Mouse (Mus musculus): ENCODE measurements around the gene Rnase4.

Gene Rnase4

GRCm38 (mm10) chr14:51090921-51091900 is at the start of gene Rnase4, which contains the start of gene Ang:
TSS of gene Rnase4 (plus strand) at chr14:51091077.
TSS of gene Ang (plus strand) at chr14:51091150.
- DNase-seq (ENCODE audit: low spot score in 2 of 2), result no peak

- DNase-seq (ENCODE audit: low spot score in 2 of 2), result no peak
Observed at GRCm38 (mm10) chr14:51041769-51042168, 49.1 kb upstream of the Rnase4 start, which contains the start of gene Rnase9. TSS of gene Rnase9 (minus strand) at chr14:51041869.

GRCm38 (mm10) chr14:51047846-51048245 is 43.0 kb upstream of the Rnase4 start:
- no peak for DNase-seq (ENCODE audit: low spot score in 2 of 2)

- DNase-seq (ENCODE audit: low spot score in 2 of 2), result no peak
Observed at GRCm38 (mm10) chr14:51050063-51050462, 40.8 kb upstream of the Rnase4 start, which contains the start of gene Rnase11. TSS of gene Rnase11 (minus strand) at chr14:51050163.

GRCm38 (mm10) chr14:51051941-51052340 is 38.9 kb upstream of the Rnase4 start:
- DNase-seq (ENCODE audit: low spot score in 2 of 2), result no peak

- DNase-seq (ENCODE audit: low spot score in 2 of 2), result no peak
Observed at GRCm38 (mm10) chr14:51053176-51053575, 37.7 kb upstream of the Rnase4 start.

- DNase-seq (ENCODE audit: low spot score in 2 of 2), result no peak
Observed at GRCm38 (mm10) chr14:51054243-51055237, 36.3 kb upstream of the Rnase4 start.

GRCm38 (mm10) chr14:51057401-51057831 is 33.5 kb upstream of the Rnase4 start, which contains the start of gene Rnase12:
TSS of gene Rnase12 (minus strand) at chr14:51057661.
- no peak for DNase-seq (ENCODE audit: low spot score in 2 of 2)

GRCm38 (mm10) chr14:51060761-51061160 is 30.1 kb upstream of the Rnase4 start:
- DNase-seq (ENCODE audit: low spot score in 2 of 2), result no peak

GRCm38 (mm10) chr14:51068956-51069355 is 21.9 kb upstream of the Rnase4 start:
- DNase-seq (ENCODE audit: low spot score in 2 of 2), result no peak

GRCm38 (mm10) chr14:51069617-51070016 is 21.3 kb upstream of the Rnase4 start:
- no peak for DNase-seq (ENCODE audit: low spot score in 2 of 2)

GRCm38 (mm10) chr14:51074335-51074734 is 16.5 kb upstream of the Rnase4 start, which contains the start of gene Olfr750:
TSS of gene Olfr750 (minus strand) at chr14:51074435.
- no peak for DNase-seq (ENCODE audit: low spot score in 2 of 2)

- no peak for DNase-seq (ENCODE audit: low spot score in 2 of 2)
Observed at GRCm38 (mm10) chr14:51079180-51079579, 11.7 kb upstream of the Rnase4 start.

- no peak for DNase-seq (ENCODE audit: low spot score in 2 of 2)
Observed at GRCm38 (mm10) chr14:51081035-51081434, 9.8 kb upstream of the Rnase4 start.

- DNase-seq (ENCODE audit: low spot score in 2 of 2), result peak; percentile 69 to 70
Observed at GRCm38 (mm10) chr14:51082599-51083581, 8.0 kb upstream of the Rnase4 start.

GRCm38 (mm10) chr14:51083805-51084204 is 7.1 kb upstream of the Rnase4 start:
- DNase-seq (ENCODE audit: low spot score in 2 of 2), result no peak

- DNase-seq (ENCODE audit: low spot score in 2 of 2), result no peak
Observed at GRCm38 (mm10) chr14:51085086-51085485, 5.8 kb upstream of the Rnase4 start.

- no peak for DNase-seq (ENCODE audit: low spot score in 2 of 2)
Observed at GRCm38 (mm10) chr14:51085911-51086310, 5.0 kb upstream of the Rnase4 start.

GRCm38 (mm10) chr14:51087762-51088161 is 3.1 kb upstream of the Rnase4 start:
- no peak for DNase-seq (ENCODE audit: low spot score in 2 of 2)
